Mouse (Mus musculus) embryonic fibroblast, embryonic 13.5 days (primary cell): ENCODE results near the gene Socs3. TPM values are rescaled to one million over a fixed set of nuclear protein-coding genes. Genes with fewer than 3 reads are reported as not detected.

Experiments
- H3K27ac ChIP-seq: 2 replicates; pipeline ENCODE4 v1.5.1; 2012; ENCODE audit warnings: low read length, control low read depth, inconsistent platforms; ENCODE audit not compliant: insufficient read depth
- H3K4me1 ChIP-seq: 2 replicates; pipeline ENCODE4 v1.6.1; 2011; ENCODE audit warnings: low read length; ENCODE audit not compliant: control insufficient read depth, insufficient read depth
- H3K4me3 ChIP-seq: 2 replicates; pipeline ENCODE4 v1.5.1; 2011; ENCODE audit warnings: mild to moderate bottlenecking, control low read depth, low read length; ENCODE audit not compliant: insufficient read depth
- CTCF ChIP-seq: IDR thresholded peaks from 2 replicates; pipeline ENCODE4 v1.5.1; 2011; ENCODE audit warnings: mild to moderate bottlenecking, control low read depth, low read length, moderate library complexity, borderline replicate concordance; ENCODE audit not compliant: insufficient read depth
- POLR2A ChIP-seq: IDR thresholded peaks from 2 replicates; pipeline ENCODE4 v1.6.1; 2011; ENCODE audit warnings: low read depth, mild to moderate bottlenecking, control low read depth, low read length, moderate library complexity
- polyA plus RNA-seq: library from polyadenylated mRNA; stranded (reverse); fragments of >200 nt; gene quantifications from 2 replicates; pipeline ENCODE4 v1.2.4, GENCODE M21; 2011; ENCODE audit warnings: low read depth; ENCODE audit not compliant: missing spikeins, insufficient read length

Gene Socs3
- polyA plus RNA-seq, result 15.2 and 31.9 TPM in 2 replicates

DNA sequence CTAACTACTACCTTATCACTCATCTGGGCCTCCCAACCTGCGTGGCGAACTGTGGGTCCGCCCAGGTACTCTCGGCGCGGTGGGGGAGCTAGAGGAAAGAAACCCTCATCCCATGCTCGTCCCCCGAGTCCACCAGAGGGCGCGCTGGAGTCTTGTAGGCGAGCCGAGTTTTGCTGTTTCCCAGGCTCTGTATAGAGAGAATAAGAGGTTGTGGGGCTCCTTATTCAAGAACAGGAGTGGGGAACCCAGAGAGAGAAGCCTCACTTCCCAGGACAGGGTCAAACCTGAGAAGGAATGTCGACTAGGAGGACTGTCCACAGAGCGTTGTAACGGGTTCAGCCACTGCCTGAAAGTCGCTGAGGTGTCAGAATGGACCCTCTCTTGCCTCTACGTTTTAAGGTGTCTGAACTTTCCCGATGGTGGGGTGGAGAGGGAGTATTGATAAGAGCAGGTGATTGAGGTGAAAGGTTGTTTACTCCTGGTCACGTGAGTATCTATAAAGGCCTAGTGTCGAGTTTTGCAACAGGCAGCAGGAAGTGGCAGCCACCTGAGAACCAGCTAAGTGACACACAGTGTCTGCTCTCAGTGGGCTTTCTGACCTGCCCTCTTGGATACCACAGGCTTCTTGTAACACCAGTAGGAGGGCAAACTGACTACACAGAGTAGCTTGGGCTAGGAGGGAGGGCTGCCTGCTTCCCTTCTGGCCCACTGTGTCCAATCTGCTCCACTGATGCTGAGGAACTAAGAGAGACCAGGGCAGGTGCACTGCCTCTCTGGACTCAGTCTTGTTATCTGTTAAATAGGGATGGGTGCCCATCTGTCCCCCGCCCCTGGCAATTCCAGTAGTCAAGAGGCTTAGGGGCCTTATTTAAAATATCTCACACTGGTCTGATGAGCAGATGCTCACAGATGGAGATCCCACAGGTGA lies at the start of gene Socs3:
Gene Socs3 (minus strand): TSS at position 103 of the 928 bp plus-strand sequence.
- Histone ChIP-seq H3K4me3 (peak within 1 kb of the TSS; percentile 79), H3K4me1 (peaks cover 8% of the 10 kb centered on the region), H3K27ac (peak within 1 kb of the TSS; percentile 91)
- TF ChIP-seq CTCF, result peak; percentile 68
- TF ChIP-seq POLR2A, result no peak

- H3K4me3 ChIP-seq, result no peak overlapping the region
- H3K27ac ChIP-seq, result no peak overlapping the region
- TF ChIP-seq POLR2A (no peak), CTCF (no peak)
- peaks cover 17% of the 10 kb centered on the region for H3K4me1 ChIP-seq
Observed at GRCm38 (mm10) chr11:118018328-118018727, 48.5 kb upstream of the Socs3 start.

- no peak for TF ChIP-seq POLR2A
- no peak for TF ChIP-seq CTCF
- Histone ChIP-seq H3K4me3 (no peak overlapping the region), H3K4me1 (peaks cover 29% of the 10 kb centered on the region), H3K27ac (peak overlapping the region; percentile 46)
Observed at GRCm38 (mm10) chr11:118015381-118016145, 45.7 kb upstream of the Socs3 start.

DNA sequence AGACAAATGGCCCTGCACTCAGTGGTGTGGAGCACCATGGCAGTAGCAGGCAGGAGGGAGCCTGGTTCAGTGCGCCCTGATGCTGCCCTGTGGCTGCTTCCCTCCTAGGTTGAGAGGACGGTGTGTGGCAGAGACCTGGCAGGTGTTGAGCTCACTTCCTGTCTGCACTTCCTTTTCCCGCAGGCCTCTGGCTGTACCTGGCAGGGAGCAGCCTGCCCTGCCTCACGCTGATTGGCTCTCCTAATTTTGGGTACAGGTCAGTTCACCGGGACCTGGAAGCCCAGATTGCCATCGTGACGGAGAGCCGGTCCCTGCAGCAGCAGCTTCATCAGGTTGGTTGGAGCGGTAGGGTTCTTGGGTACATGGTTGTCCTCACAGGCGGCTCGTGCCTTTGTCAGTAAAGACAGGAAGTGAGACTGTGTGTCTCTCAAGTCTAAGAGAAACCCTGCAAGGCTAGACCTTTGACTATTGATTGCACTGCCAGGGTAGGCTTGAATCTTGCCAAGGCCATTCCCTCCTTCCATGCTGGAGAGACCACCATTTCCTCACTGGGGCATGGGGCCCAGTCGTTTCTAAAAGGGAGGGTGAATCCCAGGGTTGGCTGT lies 44.6 kb upstream of the Socs3 start:
- Histone ChIP-seq H3K4me3 (no peak overlapping the region), H3K27ac (no peak overlapping the region), H3K4me1 (peaks cover 33% of the 10 kb centered on the region)
- no peak for TF ChIP-seq POLR2A
- TF ChIP-seq CTCF, result no peak

DNA sequence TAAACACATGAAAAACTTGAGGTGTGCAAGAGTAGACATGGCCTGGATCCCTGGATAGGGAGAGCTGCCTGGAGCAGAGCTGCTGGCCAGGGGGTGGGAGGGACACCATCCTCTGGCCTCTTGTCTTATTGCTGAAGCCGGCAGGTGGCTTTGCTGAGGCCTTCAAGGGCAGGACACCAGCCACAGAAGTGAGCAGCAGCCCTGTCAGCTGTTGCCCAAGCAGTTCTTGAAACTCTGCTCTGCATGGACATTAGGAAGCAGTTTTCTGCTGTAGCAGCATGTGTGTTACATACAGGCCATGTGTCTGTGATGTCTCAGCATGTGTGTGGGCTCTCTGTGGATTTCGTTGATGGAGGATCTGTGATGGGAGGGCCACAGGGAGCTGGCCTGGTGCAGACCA lies 43.5 kb upstream of the Socs3 start:
- no peak overlapping the region for H3K4me3 ChIP-seq
- H3K27ac ChIP-seq, result peak overlapping the region; percentile 48
- peaks cover 37% of the 10 kb centered on the region for H3K4me1 ChIP-seq
- TF ChIP-seq CTCF (no peak), POLR2A (no peak)

DNA sequence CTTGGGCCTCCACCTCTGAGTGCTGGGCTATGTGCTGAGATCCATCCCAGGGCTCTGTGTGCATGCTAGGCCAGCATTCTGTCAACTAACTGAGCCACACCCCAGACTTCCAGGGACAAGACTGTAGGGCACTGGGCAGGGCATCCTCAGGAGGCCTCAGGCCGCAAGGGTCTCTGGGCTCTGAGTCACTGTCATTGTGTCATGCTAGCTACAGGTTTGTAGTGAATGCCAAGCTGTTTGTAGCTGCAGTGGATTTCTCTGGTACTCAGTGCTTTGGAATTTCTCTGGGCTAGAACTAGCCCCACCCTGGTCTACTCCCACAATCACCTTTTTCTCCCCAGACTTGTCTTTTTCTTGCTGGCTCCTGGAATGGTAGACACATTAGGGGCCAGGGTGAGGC lies 42.7 kb upstream of the Socs3 start:
- no peak overlapping the region for H3K4me3 ChIP-seq
- TF ChIP-seq POLR2A (no peak), CTCF (no peak)
- H3K27ac ChIP-seq, result peak overlapping the region; percentile 48
- peaks cover 43% of the 10 kb centered on the region for H3K4me1 ChIP-seq

DNA sequence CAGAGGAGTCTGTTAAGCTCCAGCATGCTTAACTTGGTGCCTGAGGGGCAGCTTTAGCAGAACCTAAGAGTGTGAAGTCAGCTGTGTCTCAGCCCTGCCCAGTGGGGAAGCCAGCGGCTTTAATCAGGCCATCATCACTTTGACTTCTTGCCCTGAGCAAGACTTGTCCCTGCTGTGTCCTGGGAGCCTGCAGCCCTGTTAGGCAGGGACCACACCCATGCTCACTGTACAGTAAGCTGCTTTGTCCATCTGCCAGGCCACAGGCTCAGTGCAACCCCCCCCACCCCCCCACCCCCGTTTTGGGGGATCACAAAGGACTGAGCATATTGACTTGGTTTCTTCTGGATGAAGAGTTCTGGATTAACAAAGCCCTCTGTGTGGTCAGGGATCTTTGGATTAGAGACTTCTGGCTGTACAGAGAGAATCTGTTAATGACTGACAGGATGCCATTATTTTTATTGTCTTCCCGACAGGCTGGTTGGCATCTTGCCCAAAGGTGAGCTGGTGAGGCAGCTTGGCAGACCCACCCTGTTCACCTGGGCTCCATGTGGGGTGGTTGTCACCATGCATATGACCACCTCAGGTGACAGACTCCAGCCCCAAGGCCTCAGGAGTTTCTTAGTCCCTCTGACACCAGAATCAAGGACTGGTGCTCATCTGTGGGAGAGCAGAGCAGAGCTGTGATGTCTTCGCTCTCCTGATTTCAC lies 40.2 kb upstream of the Socs3 start:
- no peak for TF ChIP-seq POLR2A
- TF ChIP-seq CTCF, result no peak
- Histone ChIP-seq H3K27ac (peak overlapping the region; percentile 10), H3K4me1 (peaks cover 31% of the 10 kb centered on the region), H3K4me3 (no peak overlapping the region)

- no peak overlapping the region for H3K4me3 ChIP-seq
- no peak for TF ChIP-seq POLR2A
- TF ChIP-seq CTCF, result no peak
- peaks cover 36% of the 10 kb centered on the region for H3K4me1 ChIP-seq
- H3K27ac ChIP-seq, result no peak overlapping the region
Observed at GRCm38 (mm10) chr11:118008843-118009242, 39.0 kb upstream of the Socs3 start.

DNA sequence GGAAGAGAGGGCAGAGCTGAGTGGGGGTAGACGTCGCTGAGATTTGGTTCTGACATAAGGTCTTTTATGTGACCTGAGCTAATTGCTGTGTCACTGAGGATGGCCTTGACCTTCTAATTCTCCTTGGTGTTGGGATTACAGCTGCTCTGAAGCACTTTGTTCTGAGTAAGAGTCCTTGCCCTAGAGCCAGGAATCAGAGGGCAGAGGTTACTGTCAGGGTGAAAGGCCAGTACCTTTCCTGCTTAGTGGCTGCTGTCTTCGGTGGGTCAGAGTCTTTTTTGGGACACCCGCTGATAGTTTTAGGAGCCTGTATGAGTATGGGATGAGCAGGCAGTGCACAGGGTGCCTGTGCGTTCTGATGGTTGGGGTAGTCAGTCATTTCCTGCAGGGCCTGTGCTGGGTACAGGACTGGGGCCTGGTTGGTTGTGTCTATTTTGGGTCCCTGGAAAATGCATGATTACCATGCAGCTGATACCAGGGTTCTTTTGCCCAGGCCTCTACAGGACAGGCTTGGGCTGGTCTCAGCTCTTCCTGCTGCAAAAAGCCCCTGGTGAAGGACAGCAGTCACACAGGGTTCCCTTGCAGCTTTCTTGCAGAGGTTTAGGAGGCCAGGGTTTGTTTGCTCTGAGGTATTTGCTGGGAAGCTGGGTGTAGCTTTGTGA lies 38.4 kb upstream of the Socs3 start:
- TF ChIP-seq CTCF, result no peak
- TF ChIP-seq POLR2A, result no peak
- Histone ChIP-seq H3K4me1 (peaks cover 37% of the 10 kb centered on the region), H3K4me3 (no peak overlapping the region), H3K27ac (no peak overlapping the region)
